Mouse (Mus musculus): ENCODE data around the gene Ogg1. TPM values are rescaled to one million over a fixed set of nuclear protein-coding genes. Genes with fewer than 3 reads are reported as not detected.

Ogg1 gene
- total and polyA plus RNA-seq, 3 experiments, result 5.0 to 10.3 (median 5.7) TPM

GRCm38 (mm10) chr6:113342297-113342696 lies 15.5 kb downstream of the Ogg1 start:
- peak overlapping the region; percentile 5; the same call in 1 of the 2 replicates for H3K9ac ChIP-seq (ENCODE audit: low read depth, low read length)
- no peak for TF ChIP-seq CTCF (IDR thresholded peaks at IDR 0.05)
- TF ChIP-seq POLR2A (IDR thresholded peaks at IDR 0.05; ENCODE audit: insufficient read depth, low read depth, low read length), result no peak
- no peak for TF ChIP-seq EP300 (IDR thresholded peaks at IDR 0.05; ENCODE audit: insufficient read depth, low read depth, low read length)
- intact Hi-C loops (cut with DNase I), result loop anchor here (2.0 kb wide), 1 partner anchor 33 kb away; no protein-coding TSS in a partner anchor
- no peak for DNase-seq
- H3K36me3 ChIP-seq (ENCODE audit: control insufficient read depth, insufficient read depth, low read length), result peaks cover 4% of the 10 kb centered on the region
- WGBS, result 15% methylated on average over 4 of the region's 7 CpGs
- H3K4me3 ChIP-seq, result peak overlapping the region; percentile 99; the same call in 1 of the 2 replicates
- peak overlapping the region; percentile 97 for H3K27ac ChIP-seq
- H3K27me3 ChIP-seq (ENCODE audit: control insufficient read depth, insufficient read depth, low read length), result no peaks in the 10 kb centered on the region
- H3K4me1 ChIP-seq (ENCODE audit: control insufficient read depth, insufficient read depth, low read length), result peaks cover 12% of the 10 kb centered on the region
- no peaks in the 10 kb centered on the region for H3K79me2 ChIP-seq (replicated peaks; ENCODE audit: control insufficient read depth, insufficient read depth, low read length)

GRCm38 (mm10) chr6:113343177-113344092 lies 16.7 kb downstream of the Ogg1 start, which contains the start of gene Camk1:
Gene Camk1, minus strand, starts transcription at chr6:113343984.
- H3K27ac ChIP-seq, result peak within 1 kb of the TSS; percentile 97
- no peaks in the 10 kb centered on the region for H3K79me2 ChIP-seq (replicated peaks; ENCODE audit: control insufficient read depth, insufficient read depth, low read length)
- peaks cover 11% of the 10 kb centered on the region for H3K4me1 ChIP-seq (ENCODE audit: control insufficient read depth, insufficient read depth, low read length)
- peak within 1 kb of the TSS; percentile 94 for H3K9ac ChIP-seq (ENCODE audit: low read depth, low read length)
- no peaks in the 10 kb centered on the region; the same call in none of the 2 replicates for H3K36me3 ChIP-seq (ENCODE audit: control insufficient read depth, insufficient read depth, low read length)
- peak; percentile 90 for DNase-seq
- no peaks in the 10 kb centered on the region for H3K27me3 ChIP-seq (ENCODE audit: control insufficient read depth, insufficient read depth, low read length)
- 5% methylated on average over 32 of the region's 32 CpGs for WGBS
- intact Hi-C loops (cut with DNase I), result loop anchor here (2.0 kb wide), 1 partner anchor 31 kb away; no protein-coding TSS in a partner anchor
- TF ChIP-seq CTCF (IDR thresholded peaks at IDR 0.05) (no peak), EP300 (IDR thresholded peaks at IDR 0.05; ENCODE audit: insufficient read depth, low read depth, low read length) (no peak), POLR2A (IDR thresholded peaks at IDR 0.05; ENCODE audit: insufficient read depth, low read depth, low read length) (peak; percentile 82)
- H3K4me3 ChIP-seq, result peak within 1 kb of the TSS; percentile 99

- peak; percentile 8; the same call in 1 of the 2 replicates for TF ChIP-seq POLR2A (IDR thresholded peaks at IDR 0.05; ENCODE audit: insufficient read depth, low read depth, low read length)
- TF ChIP-seq CTCF (IDR thresholded peaks at IDR 0.05), result no peak
- peak; percentile 39; the same call in 1 of the 2 replicates for TF ChIP-seq EP300 (IDR thresholded peaks at IDR 0.05; ENCODE audit: insufficient read depth, low read depth, low read length)
- WGBS, result 2% methylated on average over 2 of the region's 2 CpGs
Observed at GRCm38 (mm10) chr6:113344321-113344720, 17.5 kb downstream of the Ogg1 start.

GRCm38 (mm10) chr6:113346897-113347296 lies 20.1 kb downstream of the Ogg1 start:
- intact Hi-C loops (cut with DNase I), result no loop called here
- no peak for DNase-seq
- H3K9ac ChIP-seq (ENCODE audit: low read depth, low read length), result no peak overlapping the region
- no peaks in the 10 kb centered on the region for H3K79me2 ChIP-seq (replicated peaks; ENCODE audit: control insufficient read depth, insufficient read depth, low read length)
- H3K27ac ChIP-seq, result no peak overlapping the region
- no peaks in the 10 kb centered on the region for H3K27me3 ChIP-seq (ENCODE audit: control insufficient read depth, insufficient read depth, low read length)
- no peaks in the 10 kb centered on the region; the same call in none of the 2 replicates for H3K36me3 ChIP-seq (ENCODE audit: control insufficient read depth, insufficient read depth, low read length)
- 76% methylated on average over 4 of the region's 4 CpGs for WGBS
- H3K4me1 ChIP-seq (ENCODE audit: control insufficient read depth, insufficient read depth, low read length), result peaks cover 9% of the 10 kb centered on the region
- H3K4me3 ChIP-seq, result no peak overlapping the region
- TF ChIP-seq CTCF (IDR thresholded peaks at IDR 0.05), result no peak
- TF ChIP-seq EP300 (IDR thresholded peaks at IDR 0.05; ENCODE audit: insufficient read depth, low read depth, low read length), result no peak
- no peak for TF ChIP-seq POLR2A (IDR thresholded peaks at IDR 0.05; ENCODE audit: insufficient read depth, low read depth, low read length)

More at GRCm38 (mm10) chr6:113344321-113344720, 17.5 kb downstream of the Ogg1 start:
- H3K4me1 ChIP-seq (ENCODE audit: control insufficient read depth, insufficient read depth, low read length), result peaks cover 11% of the 10 kb centered on the region
- H3K27me3 ChIP-seq (ENCODE audit: control insufficient read depth, insufficient read depth, low read length), result no peaks in the 10 kb centered on the region
- peak overlapping the region; percentile 94; the same call in 1 of the 2 replicates for H3K9ac ChIP-seq (ENCODE audit: low read depth, low read length)
- peak overlapping the region; percentile 97 for H3K27ac ChIP-seq
- intact Hi-C loops (cut with DNase I), result no loop called here
- no peaks in the 10 kb centered on the region for H3K79me2 ChIP-seq (replicated peaks; ENCODE audit: control insufficient read depth, insufficient read depth, low read length)
- peak; percentile 87 to 90 for DNase-seq
- H3K36me3 ChIP-seq (ENCODE audit: control insufficient read depth, insufficient read depth, low read length), result no peaks in the 10 kb centered on the region; the same call in none of the 2 replicates
- peak overlapping the region; percentile 99; the same call in 1 of the 2 replicates for H3K4me3 ChIP-seq

- no peak overlapping the region for H3K9ac ChIP-seq (ENCODE audit: low read depth, low read length)
- H3K27ac ChIP-seq, result no peak overlapping the region
- H3K36me3 ChIP-seq (ENCODE audit: control insufficient read depth, insufficient read depth, low read length), result no peaks in the 10 kb centered on the region
- H3K27me3 ChIP-seq (ENCODE audit: control insufficient read depth, insufficient read depth, low read length), result no peaks in the 10 kb centered on the region
- no peak overlapping the region for H3K4me3 ChIP-seq
- no peaks in the 10 kb centered on the region for H3K79me2 ChIP-seq (replicated peaks; ENCODE audit: control insufficient read depth, insufficient read depth, low read length)
- peaks cover 3% of the 10 kb centered on the region; the same call in 1 of the 2 replicates for H3K4me1 ChIP-seq (ENCODE audit: control insufficient read depth, insufficient read depth, low read length)
- TF ChIP-seq EP300 (IDR thresholded peaks at IDR 0.05; ENCODE audit: insufficient read depth, low read depth, low read length), result no peak
- TF ChIP-seq CTCF (IDR thresholded peaks at IDR 0.05), result no peak
- no peak for TF ChIP-seq POLR2A (IDR thresholded peaks at IDR 0.05; ENCODE audit: insufficient read depth, low read depth, low read length)
- intact Hi-C loops (cut with DNase I), result no loop called here
- no peak for DNase-seq
Observed at GRCm38 (mm10) chr6:113350538-113350937, 23.8 kb downstream of the Ogg1 start.
